Mouse (Mus musculus) G1E (cell line): ENCODE measurements around the gene Otud4. TPM values are rescaled to one million over a fixed set of nuclear protein-coding genes. Genes with fewer than 3 reads are reported as not detected.

Experiments used
- ATAC-seq: 2 replicates; pipeline ENCODE4 v1.8.0; 2016; ENCODE audit warnings: mild to moderate bottlenecking; ENCODE audit not compliant: insufficient number of reproducible peaks, poor library complexity, low FRiP score, severe bottlenecking; ENCODE audit errors: extremely low read depth
- DNase-seq: peaks from one replicate; pipeline ENCODE4 v3.0.0; 2012; ENCODE audit warnings: low spot score
- H3K27me3 ChIP-seq: 2 replicates; pipeline ENCODE4 v1.6.1; 2012; ENCODE audit warnings: mild to moderate bottlenecking, low read length, inconsistent platforms; ENCODE audit not compliant: insufficient read depth
- H3K36me3 ChIP-seq: replicated peaks from 2 replicates; pipeline ENCODE3; 2012; ENCODE audit warnings: mild to moderate bottlenecking, inconsistent platforms
- H3K4me1 ChIP-seq: 2 replicates; pipeline ENCODE4 v1.6.1; 2012; ENCODE audit warnings: low read depth, low read length, inconsistent platforms, mixed read lengths; ENCODE audit not compliant: insufficient read depth
- H3K4me3 ChIP-seq: 2 replicates; pipeline ENCODE4 v1.5.1; 2012; ENCODE audit warnings: low read depth, mild to moderate bottlenecking, inconsistent platforms, low read length, moderate library complexity, mixed read lengths
- H3K9me3 ChIP-seq: replicated peaks from 2 replicates; pipeline ENCODE4 v1.6.1; 2012; ENCODE audit warnings: inconsistent platforms
- CTCF ChIP-seq: IDR thresholded peaks from 2 replicates; pipeline ENCODE4 v1.5.1; 2012; ENCODE audit warnings: low read depth, low read length, inconsistent platforms, mixed read lengths
- GATA1 ChIP-seq: IDR thresholded peaks from 2 replicates; pipeline ENCODE4 v1.6.1; 2012; ENCODE audit warnings: borderline replicate concordance, low read length, inconsistent platforms, mixed read lengths
- GATA2 ChIP-seq: IDR thresholded peaks from 2 replicates; pipeline ENCODE4 v1.6.1; 2012; ENCODE audit warnings: low read depth, low read length, inconsistent platforms, borderline replicate concordance
- POLR2AphosphoS5 ChIP-seq: IDR thresholded peaks from 2 replicates; pipeline ENCODE4 v1.6.1; 2012; ENCODE audit warnings: low read depth, low read length, inconsistent platforms; ENCODE audit not compliant: insufficient replicate concordance
- TAL1 ChIP-seq: conservative IDR thresholded peaks from 2 replicates; pipeline ENCODE4 v1.6.1; 2012; ENCODE audit warnings: low read depth, low read length, inconsistent platforms, mixed read lengths
- polyA plus RNA-seq: library from polyadenylated mRNA; stranded (reverse); fragments of >175 nt; gene quantifications from 2 replicates; pipeline ENCODE4 v1.2.3, GENCODE M21; 2012
- total RNA-seq, 2 experiments: library from RNA; stranded (forward) in 1 of 2; stranded (reverse) in 1 of 2; fragments of 200-1000 nt in 1 of 2; fragments of >200 nt in 1 of 2; fragmentation: Nextera tagmentation in 1 of 2; gene quantifications; 2 replicates each; pipeline ENCODE4 v1.2.3; 2014 to 2017

Otud4 gene
- total and polyA plus RNA-seq, 3 experiments = 7.4 to 99.3 (median 84.1) TPM

DNA sequence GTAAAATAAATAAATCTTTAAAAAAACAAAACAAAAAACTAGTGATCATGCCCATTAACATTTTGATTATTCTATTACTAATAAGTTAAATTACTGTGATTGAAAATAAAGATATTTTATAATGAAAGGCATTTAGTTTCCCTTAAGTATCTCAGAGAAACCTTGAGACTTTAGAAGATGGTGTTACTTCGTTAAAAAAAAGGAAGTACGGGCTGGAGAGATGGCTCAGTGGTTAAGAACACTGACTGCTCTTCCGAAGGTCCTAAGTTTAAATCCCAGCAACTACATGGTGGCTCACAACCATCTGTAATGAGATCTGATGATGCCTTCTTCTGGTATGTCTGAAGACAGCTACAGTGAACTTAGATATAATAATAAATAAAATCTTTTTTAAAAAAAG is 2.2 kb upstream of the Otud4 start:
- DNase-seq = no peak
- H3K4me1 ChIP-seq = peaks cover 18% of the 10 kb centered on the region
- peaks cover 6% of the 10 kb centered on the region for H3K36me3 ChIP-seq
- H3K4me3 ChIP-seq = no peak overlapping the region
- no peaks in the 10 kb centered on the region for H3K27me3 ChIP-seq
- ATAC-seq = no peak
- TF ChIP-seq POLR2AphosphoS5 (no peak), GATA1 (no peak), TAL1 (no peak), CTCF (no peak), GATA2 (no peak)
- no peaks in the 10 kb centered on the region for H3K9me3 ChIP-seq

DNA sequence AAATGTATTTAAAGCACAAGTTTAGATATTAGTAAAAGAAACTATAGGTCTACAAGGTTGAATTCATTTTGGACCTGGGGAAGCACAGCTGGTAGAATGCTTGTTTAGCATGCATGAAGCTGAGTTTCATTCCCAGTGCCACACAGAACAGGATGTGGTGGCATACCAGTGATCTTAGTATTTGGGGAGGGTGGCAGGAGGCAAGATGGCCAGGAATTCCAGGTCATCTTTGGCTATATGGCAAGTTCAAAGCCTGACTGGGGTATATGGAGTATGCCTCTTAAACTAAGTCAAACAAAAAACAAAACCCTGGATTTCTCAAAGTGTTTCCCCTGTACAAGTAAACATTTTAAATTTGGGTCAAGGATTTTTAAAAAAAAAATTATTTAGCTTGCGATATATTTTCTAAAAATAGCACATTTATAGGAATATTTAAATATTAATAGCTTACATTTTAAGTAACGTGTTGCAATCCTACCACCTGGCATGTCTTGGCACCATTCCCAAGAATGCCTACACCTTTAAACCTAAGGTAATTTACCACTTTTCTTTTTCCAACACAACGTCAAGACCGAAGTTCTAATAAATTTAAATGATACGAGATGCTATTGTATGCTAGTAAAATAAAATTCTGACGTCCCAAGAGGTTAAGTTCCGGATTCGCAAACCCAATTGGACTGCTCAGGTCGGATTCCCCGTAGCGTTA is 1.3 kb upstream of the Otud4 start:
- no peaks in the 10 kb centered on the region for H3K27me3 ChIP-seq
- no peak for DNase-seq
- H3K9me3 ChIP-seq = no peaks in the 10 kb centered on the region
- H3K4me3 ChIP-seq = peak overlapping the region; percentile 92; the same call in 1 of the 2 replicates
- ATAC-seq = no peak
- TF ChIP-seq CTCF = no peak
- peaks cover 11% of the 10 kb centered on the region for H3K36me3 ChIP-seq
- H3K4me1 ChIP-seq = peaks cover 25% of the 10 kb centered on the region

DNA sequence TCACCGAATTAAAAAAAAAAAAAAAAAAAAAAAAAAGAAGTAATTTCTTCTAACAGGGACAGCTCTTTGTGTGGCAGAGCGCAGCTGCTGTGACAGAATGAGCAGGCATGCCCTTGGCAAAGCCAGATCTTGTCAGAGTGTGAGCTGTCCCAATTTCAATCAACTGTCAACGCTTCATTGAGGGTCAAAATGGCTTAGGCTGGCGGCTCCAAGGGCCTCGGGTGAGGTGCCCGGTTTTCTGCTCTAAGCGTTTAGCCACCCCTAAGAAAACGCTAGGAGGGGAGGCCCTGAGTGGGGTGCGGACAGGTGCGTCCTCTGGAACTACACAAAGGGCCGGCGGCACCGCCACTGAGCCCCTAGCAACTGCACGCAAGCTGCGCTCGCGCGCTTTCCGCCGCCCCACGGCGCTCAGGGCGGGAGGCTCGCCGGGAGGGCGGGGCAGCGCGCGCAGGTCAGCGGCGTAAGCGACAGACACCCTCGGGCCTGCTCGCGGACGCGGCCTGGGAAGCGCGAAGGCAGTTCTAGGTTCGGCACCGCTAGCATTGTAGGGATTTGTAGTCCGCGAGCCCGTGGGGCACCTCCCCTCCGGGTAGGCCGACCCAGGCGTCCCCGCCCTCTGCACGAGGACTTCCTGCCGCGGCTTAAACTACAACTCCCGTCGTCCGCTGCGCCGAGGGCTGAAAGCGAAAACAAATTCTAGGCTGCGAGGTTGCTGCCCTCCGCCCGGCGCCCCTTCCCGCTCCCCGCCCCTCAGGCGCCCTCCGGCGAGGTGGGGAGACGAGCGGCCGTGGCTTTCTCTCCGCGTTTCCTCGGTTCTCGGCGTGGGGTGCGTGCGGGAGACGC is 490 bp upstream of the Otud4 start:
- no peaks in the 10 kb centered on the region for H3K9me3 ChIP-seq
- DNase-seq (peak; percentile 95), ATAC-seq (peak; percentile 97)
- TF ChIP-seq POLR2AphosphoS5 = no peak
- no peak for TF ChIP-seq GATA1
- no peak for TF ChIP-seq TAL1
- TF ChIP-seq CTCF = no peak
- TF ChIP-seq GATA2 = no peak
- H3K4me3 ChIP-seq = peak overlapping the region; percentile 92
- peaks cover 18% of the 10 kb centered on the region for H3K36me3 ChIP-seq
- H3K27me3 ChIP-seq = no peaks in the 10 kb centered on the region
- peaks cover 31% of the 10 kb centered on the region for H3K4me1 ChIP-seq

DNA sequence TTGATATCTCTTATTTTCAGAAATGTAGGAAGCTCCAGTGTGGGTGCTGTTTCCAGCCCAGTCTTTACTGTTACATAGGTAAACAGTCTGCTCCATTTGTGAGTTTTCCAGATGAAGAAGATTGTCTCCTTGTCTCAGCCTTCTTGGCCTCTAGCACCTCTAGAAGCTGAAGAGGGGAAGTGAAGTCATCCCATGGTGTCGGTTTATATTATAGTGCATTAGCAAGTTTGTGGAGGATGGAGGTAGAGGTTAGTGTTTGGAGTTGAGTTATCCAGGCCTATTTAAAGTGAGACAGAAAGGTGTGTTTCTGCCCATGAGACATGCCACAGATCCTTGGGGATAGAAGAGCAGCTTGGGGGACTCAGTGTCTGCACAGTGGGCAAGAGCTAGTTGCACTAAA is 1.7 kb downstream of the Otud4 start:
- DNase-seq = peak; percentile 13
- no peak for TF ChIP-seq POLR2AphosphoS5
- Histone ChIP-seq H3K27me3 (no peaks in the 10 kb centered on the region), H3K36me3 (peaks cover 38% of the 10 kb centered on the region), H3K9me3 (no peaks in the 10 kb centered on the region), H3K4me3 (peak overlapping the region; percentile 92), H3K4me1 (peaks cover 37% of the 10 kb centered on the region)
- ATAC-seq = no peak

DNA sequence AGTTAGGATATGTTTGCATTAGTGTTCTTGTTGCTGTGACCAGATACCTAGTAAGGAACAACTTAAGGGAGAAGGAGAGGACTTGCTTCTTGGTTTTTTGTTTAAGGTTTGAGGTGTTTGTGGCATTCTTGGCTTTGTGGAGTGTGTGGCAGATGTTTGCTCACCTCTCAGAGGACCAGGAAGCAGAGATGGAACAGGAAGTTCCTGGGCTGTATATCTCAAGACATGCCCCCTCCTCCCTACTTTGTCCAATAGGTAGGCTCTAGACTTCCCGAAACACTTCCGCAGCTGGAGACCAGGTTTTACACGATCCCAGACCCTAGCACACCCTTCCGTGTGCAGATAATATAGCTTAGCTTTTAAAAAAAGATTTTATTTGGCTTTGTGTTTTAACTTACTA is 10.2 kb downstream of the Otud4 start:
- Histone ChIP-seq H3K4me3 (no peak overlapping the region), H3K27me3 (no peaks in the 10 kb centered on the region), H3K36me3 (peaks cover 81% of the 10 kb centered on the region), H3K9me3 (no peaks in the 10 kb centered on the region), H3K4me1 (peaks cover 10% of the 10 kb centered on the region; the same call in 1 of the 2 replicates)
- no peak for DNase-seq
- ATAC-seq = no peak
- TF ChIP-seq POLR2AphosphoS5 (no peak), TAL1 (no peak), GATA1 (no peak), GATA2 (no peak), CTCF (no peak)

DNA sequence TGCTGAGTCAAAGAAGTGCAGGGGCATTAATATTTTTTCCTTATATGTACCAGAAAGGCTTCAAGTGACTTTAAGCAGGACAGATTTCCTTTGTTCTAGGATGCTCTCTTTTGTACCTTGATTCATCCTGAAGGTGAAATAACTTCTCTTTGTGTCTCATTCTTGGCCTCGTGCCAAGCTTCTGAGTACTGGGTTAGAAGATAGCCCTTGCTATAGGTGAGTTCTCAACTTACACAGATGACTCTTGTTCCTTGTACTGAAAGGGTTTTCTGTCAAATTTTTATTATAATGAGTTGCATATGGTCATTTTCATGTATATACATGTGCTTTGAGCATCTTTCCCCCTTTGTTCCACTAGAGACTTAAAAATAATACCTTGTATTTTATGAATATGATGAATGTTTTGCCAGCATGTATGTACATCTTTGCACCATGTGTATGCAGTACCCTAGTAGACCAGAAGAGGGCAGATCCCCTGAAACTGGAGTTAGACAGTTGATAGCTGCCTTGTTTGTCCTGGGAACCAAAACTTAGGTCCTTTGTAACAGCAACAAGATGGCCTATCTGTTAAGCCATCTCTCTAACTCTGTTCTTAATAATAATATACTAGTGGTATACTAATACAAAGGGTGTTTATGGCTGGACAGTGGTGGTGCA is 10.9 kb downstream of the Otud4 start:
- H3K36me3 ChIP-seq = peaks cover 83% of the 10 kb centered on the region
- DNase-seq = no peak

More for the DNA sequence above, 10.9 kb downstream of the Otud4 start:
- no peak overlapping the region for H3K4me3 ChIP-seq
- peaks cover 8% of the 10 kb centered on the region; the same call in 1 of the 2 replicates for H3K4me1 ChIP-seq
- H3K9me3 ChIP-seq = no peaks in the 10 kb centered on the region
- TF ChIP-seq GATA1 (no peak), POLR2AphosphoS5 (no peak), GATA2 (no peak), CTCF (peak; percentile 73), TAL1 (no peak)
- H3K27me3 ChIP-seq = no peaks in the 10 kb centered on the region
- no peak for ATAC-seq
